Mouse (Mus musculus) heart, embryonic 12.5 days (tissue): ENCODE results near the gene Lrrc47. TPM values are rescaled to one million over a fixed set of nuclear protein-coding genes. Genes with fewer than 3 reads are reported as not detected.

Experiments
- ATAC-seq: fragments of 200-750 bp; cut with Nextera tagmentation; 2 replicates; pipeline ENCODE4 v1.8.0; 2017; ENCODE audit warnings: moderate TSS enrichment, moderate library complexity; ENCODE audit not compliant: insufficient number of reproducible peaks, low FRiP score
- H3K27ac ChIP-seq: fragments of 300-500 bp; sonication (generic); 2 replicates; pipeline ENCODE4 v1.5.1; 2016; ENCODE audit warnings: mild to moderate bottlenecking, moderate library complexity; ENCODE audit not compliant: poor library complexity, severe bottlenecking
- H3K27me3 ChIP-seq: fragments of 300-500 bp; sonication (generic); replicated peaks from 2 replicates; pipeline ENCODE4 v1.6.1; 2016; ENCODE audit warnings: mild to moderate bottlenecking, moderate library complexity
- H3K36me3 ChIP-seq: fragments of 300-500 bp; sonication (generic); 2 replicates; pipeline ENCODE4 v1.6.1; 2016; ENCODE audit warnings: mild to moderate bottlenecking, moderate library complexity
- H3K4me1 ChIP-seq: fragments of 300-500 bp; sonication (generic); replicated peaks from 2 replicates; pipeline ENCODE4 v1.6.1; 2016; ENCODE audit warnings: mild to moderate bottlenecking
- H3K4me2 ChIP-seq: fragments of 300-500 bp; sonication (generic); 2 replicates; pipeline ENCODE4 v1.6.1; 2016; ENCODE audit warnings: mild to moderate bottlenecking, moderate library complexity
- H3K4me3 ChIP-seq: fragments of 300-500 bp; sonication (generic); 2 replicates; pipeline ENCODE4 v1.5.1; 2016; ENCODE audit warnings: mild to moderate bottlenecking
- H3K9ac ChIP-seq: fragments of 300-500 bp; sonication (generic); 2 replicates; pipeline ENCODE4 v1.6.1; 2016; ENCODE audit warnings: mild to moderate bottlenecking, moderate library complexity
- H3K9me3 ChIP-seq: fragments of 300-500 bp; sonication (generic); replicated peaks from 2 replicates; pipeline ENCODE4 v1.6.1; 2016; ENCODE audit warnings: mild to moderate bottlenecking, moderate library complexity
- WGBS: fragments of 180-500 bp; shearing (Covaris S2); methylation state at CpG from one replicate; pipeline ENCODE4 v1.1.7; 2016; 5-methylcytosine and 5-hydroxymethylcytosine counted together
- polyA plus RNA-seq: library from polyadenylated mRNA; unstranded; fragments of >200 nt; fragmentation: Nextera tagmentation; extraction: Ambion mirVana; gene quantifications from 2 replicates; pipeline ENCODE4 v1.2.1, GENCODE M21; 2016

Gene Lrrc47
- polyA plus RNA-seq = 21.8 and 27.2 TPM in 2 replicates

- Histone ChIP-seq H3K4me1 (peaks cover 18% of the 10 kb centered on the region), H3K4me2 (peak within 1 kb of the TSS; percentile 92), H3K27ac (0 out of 2 replicates have a peak within 1 kb of the TSS, but pooled peaks have one; percentile 10), H3K36me3 (peaks cover 35% of the 10 kb centered on the region), H3K9me3 (no peaks in the 10 kb centered on the region), H3K4me3 (peak within 1 kb of the TSS; percentile 79), H3K27me3 (no peaks in the 10 kb centered on the region), H3K9ac (peak within 1 kb of the TSS; percentile 96)
- ATAC-seq = peak; percentile 90
- WGBS = under 1% methylated on average over 59 of the region's 59 CpGs
Measured at GRCm38 (mm10) chr4:154011646-154012089, at the start of gene Lrrc47. Lrrc47 (plus strand) TSS chr4:154011731.

DNA sequence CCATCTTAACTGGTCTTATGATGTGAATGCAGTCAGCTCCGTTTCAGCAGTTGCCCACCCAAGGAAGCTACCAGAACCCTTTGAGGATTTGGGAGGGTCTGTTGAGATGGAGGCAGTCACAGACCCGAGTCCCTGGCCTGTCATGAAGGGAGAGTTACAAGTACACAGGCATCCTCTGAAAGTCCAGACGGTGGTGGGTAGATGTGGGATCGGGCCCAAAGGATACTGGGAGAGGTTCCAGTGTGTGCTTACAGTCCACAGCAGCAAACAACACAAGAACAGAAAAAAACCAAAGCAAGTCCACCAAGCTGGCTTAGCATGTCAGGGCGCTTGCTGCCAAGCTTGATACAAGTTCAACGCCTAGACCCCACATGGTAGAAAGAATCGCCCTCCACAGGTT lies 48.9 kb upstream of the Lrrc47 start:
- no peak overlapping the region for H3K27ac ChIP-seq
- peaks cover 12% of the 10 kb centered on the region for H3K4me1 ChIP-seq
- H3K9ac ChIP-seq = no peak overlapping the region
- no peak overlapping the region for H3K4me2 ChIP-seq
- H3K9me3 ChIP-seq = no peaks in the 10 kb centered on the region
- no peak overlapping the region for H3K4me3 ChIP-seq
- no peaks in the 10 kb centered on the region for H3K27me3 ChIP-seq
- ATAC-seq = no peak
- WGBS = 83% methylated on average over 7 of the region's 7 CpGs
- peaks cover 76% of the 10 kb centered on the region for H3K36me3 ChIP-seq

GRCm38 (mm10) chr4:153966651-153967050 lies 44.9 kb upstream of the Lrrc47 start:
- WGBS = 80% methylated on average over 5 of the region's 5 CpGs
- Histone ChIP-seq H3K4me3 (no peak overlapping the region), H3K4me1 (no peaks in the 10 kb centered on the region), H3K36me3 (peaks cover 87% of the 10 kb centered on the region), H3K9me3 (no peaks in the 10 kb centered on the region), H3K4me2 (no peak overlapping the region), H3K27me3 (no peaks in the 10 kb centered on the region), H3K9ac (no peak overlapping the region), H3K27ac (no peak overlapping the region)
- ATAC-seq = no peak

- no peaks in the 10 kb centered on the region for H3K9me3 ChIP-seq
- H3K36me3 ChIP-seq = peaks cover 80% of the 10 kb centered on the region
- H3K9ac ChIP-seq = no peak overlapping the region
- ATAC-seq = no peak
- no peak overlapping the region for H3K27ac ChIP-seq
- no peak overlapping the region for H3K4me2 ChIP-seq
- H3K27me3 ChIP-seq = no peaks in the 10 kb centered on the region
- no peak overlapping the region for H3K4me3 ChIP-seq
- no peaks in the 10 kb centered on the region for H3K4me1 ChIP-seq
- 81% methylated on average over 2 of the region's 2 CpGs for whole genome bisulfite sequencing
Measured at GRCm38 (mm10) chr4:153967556-153967955, 44.0 kb upstream of the Lrrc47 start.

DNA sequence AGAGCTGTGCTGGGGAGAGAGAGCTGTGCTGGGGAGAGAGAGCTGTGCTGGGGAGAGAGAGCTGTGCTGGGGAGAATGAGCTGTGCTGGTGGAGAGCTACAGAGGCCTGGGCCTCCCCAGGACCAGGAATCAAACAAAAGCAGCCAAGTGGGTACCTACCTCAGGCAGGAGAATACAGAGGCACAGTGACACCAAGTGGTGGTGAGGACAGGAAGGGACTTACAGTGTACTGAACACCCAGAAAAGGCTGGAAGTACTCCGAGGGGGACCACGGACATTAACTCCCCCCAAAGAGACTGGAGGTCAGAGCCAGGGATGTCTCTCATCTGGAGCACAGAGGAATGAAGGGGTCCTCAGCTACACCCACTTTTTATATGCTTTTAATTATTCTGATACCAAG lies 43.5 kb upstream of the Lrrc47 start:
- Histone ChIP-seq H3K36me3 (peaks cover 75% of the 10 kb centered on the region), H3K9me3 (no peaks in the 10 kb centered on the region), H3K4me1 (no peaks in the 10 kb centered on the region), H3K4me3 (no peak overlapping the region), H3K27ac (no peak overlapping the region), H3K27me3 (no peaks in the 10 kb centered on the region), H3K9ac (no peak overlapping the region), H3K4me2 (no peak overlapping the region)
- WGBS = 86% methylated on average over 2 of the region's 2 CpGs
- no peak for ATAC-seq

DNA sequence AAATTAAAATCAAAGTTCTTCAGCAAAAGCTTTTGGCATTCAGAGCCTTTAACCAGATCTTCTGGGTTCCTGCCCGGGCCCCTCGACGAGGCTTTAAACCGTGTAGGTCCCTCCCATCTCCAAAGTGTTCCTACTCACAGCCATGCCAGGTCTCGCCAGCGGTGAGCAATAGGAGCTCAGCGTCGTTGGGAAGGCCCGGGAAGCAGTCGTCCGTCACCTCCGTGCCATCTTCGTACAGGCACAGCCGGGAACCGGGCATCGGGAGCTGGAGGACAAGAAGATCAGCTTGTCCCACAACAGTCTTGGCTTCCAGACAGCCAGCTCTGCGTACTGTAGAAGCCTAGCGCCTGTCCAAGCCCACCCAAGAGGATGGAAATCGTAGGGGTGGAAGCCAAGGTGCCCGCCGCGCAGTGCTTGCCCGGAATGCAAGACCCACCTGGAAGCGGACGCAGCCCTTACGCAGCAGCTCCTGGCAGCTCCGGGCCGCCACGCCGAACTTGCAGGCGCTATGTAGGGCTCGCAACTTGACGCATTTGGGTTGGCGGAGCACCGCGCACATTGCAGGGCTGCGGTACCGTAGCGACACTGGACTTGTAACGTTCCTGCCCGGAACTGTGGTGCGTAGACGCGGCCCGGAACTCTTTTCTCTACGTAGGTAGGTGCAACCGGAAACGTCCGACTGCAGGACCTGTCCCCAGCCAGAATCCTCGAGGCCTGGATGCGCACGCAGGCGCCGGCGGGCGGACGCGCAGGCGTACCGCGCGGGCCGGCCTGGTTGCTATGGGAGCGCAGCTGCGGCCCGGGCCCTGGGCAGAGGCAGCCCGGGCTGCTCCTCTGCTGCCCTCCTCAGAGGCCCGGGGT lies 36.9 kb upstream of the Lrrc47 start, which contains the start of the genes Dffb and Cep104:
Gene Dffb, minus strand, starts transcription at position 696 of the 861 bp plus-strand sequence.
Gene Cep104, plus strand, starts transcription at position 764 of the 861 bp plus-strand sequence.
- Histone ChIP-seq H3K9ac (peak within 1 kb of the TSS; percentile 85), H3K4me3 (peak within 1 kb of the TSS; percentile 86), H3K9me3 (no peaks in the 10 kb centered on the region), H3K27ac (no peak within 1 kb of the TSS), H3K36me3 (peaks cover 31% of the 10 kb centered on the region), H3K4me1 (peaks cover 20% of the 10 kb centered on the region), H3K4me2 (peak within 1 kb of the TSS; percentile 92), H3K27me3 (no peaks in the 10 kb centered on the region)
- WGBS = 1% methylated on average over 68 of the region's 68 CpGs
- ATAC-seq = peak; percentile 97

DNA sequence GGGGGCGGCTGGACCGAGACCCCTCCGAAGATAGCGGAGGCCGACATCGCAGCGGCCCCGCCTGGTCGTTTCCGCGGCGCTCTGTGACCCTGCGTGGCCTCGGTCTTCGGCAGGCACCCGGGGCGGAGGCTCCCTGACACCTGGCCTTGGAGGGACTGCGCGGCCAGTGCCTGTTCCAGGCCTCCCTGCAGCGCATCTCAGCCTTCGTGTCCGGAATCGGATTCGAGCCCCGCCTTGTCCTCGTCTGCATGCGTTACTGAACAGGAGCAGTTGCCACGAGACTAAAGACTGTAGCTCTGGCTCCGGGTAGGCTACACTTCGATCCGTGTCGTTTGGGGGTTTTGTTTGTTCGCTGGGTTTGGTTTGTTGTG lies 36.3 kb upstream of the Lrrc47 start:
- peak overlapping the region; percentile 85 for H3K9ac ChIP-seq
- H3K4me3 ChIP-seq = peak overlapping the region; percentile 86
- H3K4me2 ChIP-seq = peak overlapping the region; percentile 92
- H3K27me3 ChIP-seq = no peaks in the 10 kb centered on the region
- H3K4me1 ChIP-seq = peaks cover 20% of the 10 kb centered on the region
- H3K36me3 ChIP-seq = peaks cover 31% of the 10 kb centered on the region
- H3K9me3 ChIP-seq = no peaks in the 10 kb centered on the region
- no peak overlapping the region for H3K27ac ChIP-seq
- WGBS = under 1% methylated on average over 32 of the region's 33 CpGs
- ATAC-seq = peak; percentile 74

- peak overlapping the region; percentile 86 for H3K4me3 ChIP-seq
- 42% methylated on average over 6 of the region's 6 CpGs for WGBS
- no peaks in the 10 kb centered on the region for H3K27me3 ChIP-seq
- no peak for ATAC-seq
- H3K9ac ChIP-seq = peak overlapping the region; percentile 85
- H3K27ac ChIP-seq = no peak overlapping the region
- H3K4me2 ChIP-seq = peak overlapping the region; percentile 92
- no peaks in the 10 kb centered on the region for H3K9me3 ChIP-seq
- H3K4me1 ChIP-seq = peaks cover 20% of the 10 kb centered on the region
- peaks cover 31% of the 10 kb centered on the region for H3K36me3 ChIP-seq
Measured at GRCm38 (mm10) chr4:153975768-153976167, 35.8 kb upstream of the Lrrc47 start.

DNA sequence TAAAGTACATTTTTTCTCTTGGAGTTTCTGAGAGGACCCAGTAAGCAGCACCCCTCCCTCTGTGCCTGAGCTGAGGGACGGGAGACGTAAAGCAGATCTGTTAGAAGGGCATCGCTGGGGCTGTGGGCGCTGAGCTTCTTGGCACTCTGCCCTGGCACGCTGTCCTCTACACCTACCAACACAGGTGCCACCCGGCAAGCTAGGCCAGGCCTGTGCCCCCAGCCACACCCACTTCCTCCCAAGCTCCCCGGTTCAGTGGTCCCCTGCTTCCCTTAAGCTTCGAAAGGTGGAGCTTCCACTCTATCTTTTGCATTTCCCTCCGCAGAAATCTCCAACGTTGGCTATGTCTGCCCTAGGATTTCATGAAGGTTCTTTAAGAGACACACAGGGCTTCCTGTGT lies 32.3 kb upstream of the Lrrc47 start:
- Histone ChIP-seq H3K27ac (no peak overlapping the region), H3K4me2 (no peak overlapping the region), H3K9me3 (no peaks in the 10 kb centered on the region), H3K27me3 (no peaks in the 10 kb centered on the region), H3K4me3 (no peak overlapping the region), H3K36me3 (peaks cover 53% of the 10 kb centered on the region), H3K9ac (no peak overlapping the region), H3K4me1 (peaks cover 12% of the 10 kb centered on the region)
- no peak for ATAC-seq
- WGBS = 91% methylated on average over 10 of the region's 10 CpGs

GRCm38 (mm10) chr4:153980470-153980869 lies 31.1 kb upstream of the Lrrc47 start:
- Histone ChIP-seq H3K27me3 (no peaks in the 10 kb centered on the region), H3K27ac (no peak overlapping the region), H3K9ac (no peak overlapping the region), H3K9me3 (no peaks in the 10 kb centered on the region), H3K4me2 (no peak overlapping the region), H3K36me3 (peaks cover 65% of the 10 kb centered on the region), H3K4me3 (no peak overlapping the region), H3K4me1 (peaks cover 11% of the 10 kb centered on the region)
- ATAC-seq = no peak
- 92% methylated on average over 11 of the region's 11 CpGs for WGBS

DNA sequence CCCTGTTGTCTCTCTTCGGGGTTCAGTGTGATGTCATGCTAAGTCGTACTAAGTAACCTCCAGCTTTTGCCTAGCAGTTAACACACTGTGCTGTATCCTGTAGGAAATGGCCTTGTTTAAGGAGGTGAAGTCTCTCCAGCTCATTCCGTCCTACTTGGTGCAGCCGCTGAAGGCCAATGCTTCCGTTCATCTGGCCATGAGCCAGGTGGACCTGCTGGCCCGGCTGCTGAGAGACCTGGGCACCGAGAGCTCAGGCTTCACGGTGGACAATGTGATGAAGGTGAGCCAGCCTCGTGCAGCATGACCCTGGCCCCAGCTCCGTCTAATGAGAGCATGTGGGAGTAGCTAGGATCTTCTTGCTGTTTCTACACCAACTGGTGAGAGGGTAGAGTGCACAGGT lies 18.8 kb upstream of the Lrrc47 start:
- ATAC-seq = no peak
- 89% methylated on average over 10 of the region's 10 CpGs for WGBS

More for the DNA sequence above, 18.8 kb upstream of the Lrrc47 start:
- Histone ChIP-seq H3K4me2 (no peak overlapping the region), H3K27me3 (no peaks in the 10 kb centered on the region), H3K4me1 (no peaks in the 10 kb centered on the region), H3K36me3 (peaks cover 99% of the 10 kb centered on the region), H3K9ac (no peak overlapping the region), H3K9me3 (no peaks in the 10 kb centered on the region), H3K4me3 (no peak overlapping the region), H3K27ac (no peak overlapping the region)
